In the genomic region with DNA sequence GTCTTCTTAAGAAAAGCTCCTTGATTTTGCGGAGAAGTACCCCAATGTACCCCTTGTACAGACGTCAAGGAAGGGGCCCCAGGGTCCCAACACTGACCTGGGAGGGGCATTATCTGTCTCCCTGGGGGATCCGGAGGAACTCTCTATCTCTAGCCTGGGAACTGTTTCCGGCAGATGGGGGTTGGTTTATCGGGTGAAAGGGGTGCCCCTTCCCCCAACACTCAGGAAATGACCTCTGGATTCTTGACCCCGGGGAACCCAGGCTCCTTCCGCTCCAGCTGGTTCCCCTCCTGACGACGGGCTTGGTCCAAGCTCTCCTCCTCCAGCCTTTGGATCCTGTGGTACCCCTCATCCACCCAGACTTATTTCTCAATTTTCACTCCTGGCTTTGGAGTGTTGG, we compare ENCODE assay signal across 9 mouse cellular contexts. TPM values are rescaled to one million over a fixed set of nuclear protein-coding genes. Genes with fewer than 3 reads are reported as not detected.
DNase-seq lines count a peak whose midpoint lies in the region; ATAC-seq lines count a peak whose summit lies in the region.
"Had no signal": no experiment of that assay in that cellular context is flagged by ENCODE, and none has a peak within 500 bp of the region (broad histone marks: within the 10 kb centered on the region; RNA-seq: fewer than 3 reads in every experiment).

No protein-coding gene starts in this region.

- DNase-seq in heart, postnatal 14 days: peak; percentile 47 to 59
- no peak for DNase-seq in midbrain, embryonic 14.5 days
- DNase-seq in cerebellum, adult 8-10 months: no peak
- DNase-seq in cerebellum, postnatal 10 days: no peak
- DNase-seq in frontal cortex, postnatal 25 days (ENCODE audit: low spot score in 2 of 2): no peak

- H3K4me2 ChIP-seq in limb, embryonic 12.5 days: peak overlapping the region; percentile 100
- peak overlapping the region; percentile 99 for H3K4me2 ChIP-seq in midbrain, embryonic 14.5 days (ENCODE audit: low read length)

- no peak for ATAC-seq in megakaryocyte, adult 5-6 weeks (ENCODE audit: poor library complexity, severe bottlenecking)
- no peak for ATAC-seq in limb, embryonic 12.5 days (ENCODE audit: insufficient number of reproducible peaks, insufficient read depth, low FRiP score, low TSS enrichment, low read depth)
- ATAC-seq in midbrain, embryonic 14.5 days (ENCODE audit: low FRiP score, low TSS enrichment): no peak

- intact Hi-C loops in heart, postnatal 14 days (cut with DNase I): loop anchor here (2.0 kb wide), 1 partner anchor 51 kb away; no protein-coding TSS in a partner anchor

- no peak overlapping the region for H3K27ac ChIP-seq in limb, embryonic 12.5 days
- H3K27ac ChIP-seq in midbrain, embryonic 14.5 days (replicated peaks; ENCODE audit: low read depth, low read length): no peak overlapping the region

- H3K9me3 ChIP-seq in megakaryocyte, embryonic 14.5 days: no peaks in the 10 kb centered on the region
- no peaks in the 10 kb centered on the region for H3K9me3 ChIP-seq in limb, embryonic 12.5 days
- no peaks in the 10 kb centered on the region for H3K9me3 ChIP-seq in midbrain, embryonic 14.5 days (ENCODE audit: control insufficient read depth, low read length)

- H3K4me1 ChIP-seq in megakaryocyte, embryonic 14.5 days: peaks cover 92% of the 10 kb centered on the region
- peaks cover 40% of the 10 kb centered on the region for H3K4me1 ChIP-seq in limb, embryonic 12.5 days (replicated peaks)
- peaks cover 27% of the 10 kb centered on the region for H3K4me1 ChIP-seq in midbrain, embryonic 14.5 days (ENCODE audit: control insufficient read depth, insufficient read depth, low read length)

- peaks cover 50% of the 10 kb centered on the region for H3K27me3 ChIP-seq in megakaryocyte, embryonic 14.5 days (replicated peaks)
- H3K27me3 ChIP-seq in limb, embryonic 12.5 days: peaks cover 73% of the 10 kb centered on the region
- peaks cover 12% of the 10 kb centered on the region; the same call in 1 of the 2 replicates for H3K27me3 ChIP-seq in midbrain, embryonic 14.5 days (ENCODE audit: control insufficient read depth, insufficient read depth, low read length)

- H3K9ac ChIP-seq in limb, embryonic 12.5 days (replicated peaks): 0 out of 2 replicates have a peak overlapping the region, but pooled peaks have one; percentile 14
- H3K9ac ChIP-seq in midbrain, embryonic 14.5 days (replicated peaks; ENCODE audit: low read length): no peak overlapping the region

- 8% methylated on average over 9 of the region's 9 CpGs for WGBS in limb, embryonic 12.5 days
- 20% methylated on average over 9 of the region's 9 CpGs for WGBS in midbrain, embryonic 14.5 days

- H3K36me3 ChIP-seq in megakaryocyte, embryonic 14.5 days (replicated peaks; ENCODE audit: low read length): peaks cover 54% of the 10 kb centered on the region
- H3K36me3 ChIP-seq in limb, embryonic 12.5 days: no peaks in the 10 kb centered on the region
- no peaks in the 10 kb centered on the region for H3K36me3 ChIP-seq in midbrain, embryonic 14.5 days (ENCODE audit: control insufficient read depth, insufficient read depth, low read length)

- peak overlapping the region; percentile 93 for H3K4me3 ChIP-seq in megakaryocyte, embryonic 14.5 days (replicated peaks)
- peak overlapping the region; percentile 63 for H3K4me3 ChIP-seq in limb, embryonic 12.5 days (replicated peaks)
- peak overlapping the region; percentile 16; the same call in 1 of the 2 replicates for H3K4me3 ChIP-seq in midbrain, embryonic 14.5 days (replicated peaks; ENCODE audit: low read depth, low read length)

RNA-seq across cellular contexts. Expression of gene Rasgrp2, which starts 2.8 kb away (rescaled TPM):
- 458 and 696 TPM in 2 replicates for polyA plus RNA-seq in megakaryocyte, embryonic 14.5 days (2012; ENCODE audit: insufficient read depth, low replicate concordance)
- 213 and 232 TPM in 2 replicates for total RNA-seq in megakaryocyte, adult 5-6 weeks (2015)
- total RNA-seq in megakaryocyte, adult 5-6 weeks (2017): 195 and 214 TPM in 2 replicates
- total RNA-seq in heart, postnatal 14 days (2021): 10 to 100 TPM; 66.6 to 70.7 TPM
- polyA plus RNA-seq in limb, embryonic 12.5 days (2016; fragmentation: Nextera tagmentation; extraction: Ambion mirVana): 16.3 and 16.8 TPM in 2 replicates
- polyA plus RNA-seq in midbrain, embryonic 14.5 days (2014; fragmentation: Nextera tagmentation; extraction: Ambion mirVana): 32.9 and 58.5 TPM in 2 replicates

RNA-seq across cellular contexts. Expression of gene Nrxn2, which starts 16.6 kb away (rescaled TPM):
- 0.62 and 1.5 TPM in 2 replicates for polyA plus RNA-seq in megakaryocyte, embryonic 14.5 days (2012; ENCODE audit: insufficient read depth, low replicate concordance)
- 0.21 TPM in 1 of 2 replicates, not detected in the other for total RNA-seq in megakaryocyte, adult 5-6 weeks (2015)
- not detected in 2 replicates for total RNA-seq in megakaryocyte, adult 5-6 weeks (2017)
- 1 to 10 TPM; 5.2 to 5.9 TPM for total RNA-seq in heart, postnatal 14 days (2021)
- polyA plus RNA-seq in limb, embryonic 12.5 days (2016; fragmentation: Nextera tagmentation; extraction: Ambion mirVana): 1.8 and 2.4 TPM in 2 replicates
- polyA plus RNA-seq in midbrain, embryonic 14.5 days (2014; fragmentation: Nextera tagmentation; extraction: Ambion mirVana): 54.1 and 105 TPM in 2 replicates
- polyA plus RNA-seq: Patski had no signal

RNA-seq across cellular contexts. Expression of gene Pygm, which starts 17.8 kb away (rescaled TPM):
- 3.6 TPM in 1 of 2 replicates, not detected in the other for polyA plus RNA-seq in megakaryocyte, embryonic 14.5 days (2012; ENCODE audit: insufficient read depth, low replicate concordance)
- 0.80 and 3.2 TPM in 2 replicates for total RNA-seq in megakaryocyte, adult 5-6 weeks (2015)
- total RNA-seq in megakaryocyte, adult 5-6 weeks (2017): 0.11 and 0.12 TPM in 2 replicates
- 100 to 1,000 TPM; 824 to 866 TPM for total RNA-seq in heart, postnatal 14 days (2021)
- polyA plus RNA-seq in limb, embryonic 12.5 days (2016; fragmentation: Nextera tagmentation; extraction: Ambion mirVana): 6.3 and 6.5 TPM in 2 replicates
- 2.0 and 2.9 TPM in 2 replicates for polyA plus RNA-seq in midbrain, embryonic 14.5 days (2014; fragmentation: Nextera tagmentation; extraction: Ambion mirVana)

RNA-seq across cellular contexts. Expression of gene Sf1, which starts 38.5 kb away (rescaled TPM):
- polyA plus RNA-seq in megakaryocyte, embryonic 14.5 days (2012; ENCODE audit: insufficient read depth, low replicate concordance): 1,025 and 2,643 TPM in 2 replicates
- 164 and 205 TPM in 2 replicates for total RNA-seq in megakaryocyte, adult 5-6 weeks (2015)
- total RNA-seq in megakaryocyte, adult 5-6 weeks (2017): 179 and 212 TPM in 2 replicates
- total RNA-seq in heart, postnatal 14 days (2021): 100 to 1,000 TPM; 102 to 105 TPM
- 164 and 171 TPM in 2 replicates for polyA plus RNA-seq in limb, embryonic 12.5 days (2016; fragmentation: Nextera tagmentation; extraction: Ambion mirVana)
- polyA plus RNA-seq in midbrain, embryonic 14.5 days (2014; fragmentation: Nextera tagmentation; extraction: Ambion mirVana): 99.6 and 125 TPM in 2 replicates

Comparison
In these comparisons a context has a peak if more than half of its experiments do, and no peak if none do; other contexts are left out.
1. H3K4me3 ChIP-seq: peak in every context shown above with its lines; median percentile 93 in megakaryocyte, embryonic 14.5 days; 63 in limb, embryonic 12.5 days; 16 in midbrain, embryonic 14.5 days.
2. DNase-seq: peak in heart, postnatal 14 days (2 of 2); none in midbrain, embryonic 14.5 days (single experiment), cerebellum, adult 8-10 months (single experiment), cerebellum, postnatal 10 days (0 of 2) and frontal cortex, postnatal 25 days (0 of 2).
3. RNA of gene Nrxn2, which starts 16.6 kb away (polyA plus RNA-seq): 54.1 to 105 TPM in midbrain, embryonic 14.5 days; 1.8 to 2.4 TPM in limb, embryonic 12.5 days and 0.62 to 1.5 TPM in megakaryocyte, embryonic 14.5 days; every median in the first group is over 10 times any median in the second.